Mouse (Mus musculus): Measurements from ENCODE around the gene Ttc6. TPM values are rescaled to one million over a fixed set of nuclear protein-coding genes. Genes with fewer than 3 reads are reported as not detected.
A peak's percentile ranks its signal among the peaks of the same experiment; 100 is the strongest.

Ttc6 gene
- polyA plus RNA-seq, 1 experiment = not detected

DNA sequence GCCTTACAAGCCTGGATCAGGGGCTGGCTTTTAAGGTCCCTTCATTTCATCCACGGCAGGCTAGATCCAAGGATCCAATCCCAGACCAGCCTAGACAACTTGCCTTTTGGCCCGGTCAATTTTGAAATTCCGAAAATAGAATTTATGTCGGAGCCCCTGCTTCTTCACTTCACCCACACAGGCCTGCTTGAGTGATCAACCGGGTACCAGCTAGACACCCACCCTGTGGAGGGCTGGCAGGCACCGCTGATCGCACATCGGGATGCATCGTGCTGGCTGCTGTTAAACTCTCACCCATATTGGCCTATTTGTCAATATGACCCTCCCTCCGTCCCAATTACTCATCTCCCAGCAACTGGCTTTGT, 20.3 kb upstream of the Ttc6 start:
- Histone ChIP-seq H3K4me1 (ENCODE audit: control insufficient read depth) (no peaks in the 10 kb centered on the region; the same call in 1 of the 2 replicates), H3K27me3 (ENCODE audit: control insufficient read depth) (peaks cover 100% of the 10 kb centered on the region), H3K36me3 (ENCODE audit: control insufficient read depth) (no peaks in the 10 kb centered on the region), H3K9me3 (ENCODE audit: control insufficient read depth, low read length) (peaks cover 4% of the 10 kb centered on the region; the same call in 1 of the 2 replicates), H3K4me3 (replicated peaks) (no peak overlapping the region)
- no peak for TF ChIP-seq TAL1 (IDR thresholded peaks at IDR 0.05; ENCODE audit: low read length)
- TF ChIP-seq GATA1 (IDR thresholded peaks at IDR 0.05; ENCODE audit: low read length) = no peak

DNA sequence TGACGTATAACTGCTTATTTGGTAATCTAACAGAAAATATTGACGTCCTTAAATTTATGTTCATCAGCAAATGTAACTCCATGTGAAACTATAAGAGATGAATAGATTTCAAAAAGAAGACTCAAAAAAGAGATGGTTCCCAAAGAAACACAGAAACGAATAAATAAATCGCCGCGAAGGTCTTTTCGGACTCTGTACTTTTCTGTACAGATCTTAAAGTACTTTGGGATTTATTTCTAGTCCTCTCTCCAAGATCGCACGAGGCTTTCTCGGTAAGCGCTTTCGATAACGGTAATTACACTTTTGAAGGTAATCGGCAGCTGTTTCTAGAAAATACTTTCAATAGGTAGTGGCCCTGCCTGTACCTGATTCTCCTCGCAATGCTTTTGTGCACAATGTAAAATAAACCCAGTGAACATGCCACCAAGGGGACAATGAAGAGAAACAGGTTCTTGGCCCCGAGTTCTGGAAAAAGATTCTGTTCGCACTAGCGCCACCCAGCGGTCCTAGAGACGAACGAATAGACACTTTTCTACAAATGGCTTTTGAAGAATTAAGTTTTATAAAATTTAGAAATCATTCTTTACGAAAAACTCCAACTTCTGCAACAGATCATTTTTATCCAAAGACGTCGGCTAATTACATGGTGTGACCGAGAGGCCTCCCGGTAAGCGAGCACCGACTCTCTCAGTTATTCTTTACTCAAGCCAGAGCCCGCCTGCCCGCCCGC, 19.1 kb upstream of the Ttc6 start:
- peak overlapping the region; percentile 52 for H3K4me3 ChIP-seq (replicated peaks)
- peaks cover 100% of the 10 kb centered on the region for H3K27me3 ChIP-seq (ENCODE audit: control insufficient read depth)
- H3K36me3 ChIP-seq (ENCODE audit: control insufficient read depth) = no peaks in the 10 kb centered on the region
- no peak for TF ChIP-seq TAL1 (IDR thresholded peaks at IDR 0.05; ENCODE audit: low read length)
- no peak for TF ChIP-seq GATA1 (IDR thresholded peaks at IDR 0.05; ENCODE audit: low read length)
- peaks cover 2% of the 10 kb centered on the region; the same call in 1 of the 2 replicates for H3K9me3 ChIP-seq (ENCODE audit: control insufficient read depth, low read length)
- no peaks in the 10 kb centered on the region; the same call in 1 of the 2 replicates for H3K4me1 ChIP-seq (ENCODE audit: control insufficient read depth)

DNA sequence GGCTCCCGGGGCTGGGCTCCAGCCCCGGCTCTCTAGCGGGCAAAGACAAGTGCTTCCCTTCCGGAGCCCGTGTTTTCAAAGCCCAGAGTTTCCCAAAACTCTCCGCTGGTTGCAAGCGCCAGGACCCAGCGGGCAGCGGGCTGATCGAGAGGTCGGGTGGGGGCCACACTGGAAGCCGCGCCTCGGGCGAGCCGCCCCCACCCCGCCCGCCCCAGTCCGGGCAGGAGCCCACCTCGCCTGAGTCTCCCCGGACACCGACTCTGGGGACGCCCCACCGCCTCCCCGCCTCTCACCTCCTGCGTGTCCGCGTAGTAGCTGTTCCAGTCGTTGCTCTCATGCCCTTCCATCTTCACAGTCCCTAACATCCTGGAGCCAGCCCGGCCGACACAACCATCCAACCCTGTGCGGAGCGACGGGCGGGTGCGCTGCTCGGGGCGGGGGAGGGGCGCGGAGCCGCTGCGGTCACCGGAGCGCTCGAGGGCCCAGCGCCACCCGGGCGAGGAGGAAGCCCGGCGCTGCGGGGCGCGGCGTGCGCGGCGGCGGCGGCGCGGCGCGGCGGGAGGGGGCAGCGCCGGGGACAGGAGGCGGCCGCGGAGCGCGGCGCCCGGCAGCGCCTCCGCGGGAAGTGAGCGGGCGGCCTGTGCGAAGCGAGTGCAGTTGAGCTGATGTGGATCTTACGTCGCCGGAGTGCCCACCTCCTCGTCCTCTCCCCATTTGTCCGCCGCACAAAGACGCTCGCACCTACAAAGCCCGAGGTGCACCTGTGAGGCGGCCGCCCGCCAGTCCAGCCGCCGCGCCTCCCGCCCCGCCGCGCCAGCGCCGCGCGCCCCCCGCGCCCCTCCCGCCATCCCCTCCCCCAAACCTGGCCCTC, 18.3 kb upstream of the Ttc6 start:
- Histone ChIP-seq H3K4me1 (ENCODE audit: control insufficient read depth) (no peaks in the 10 kb centered on the region; the same call in 1 of the 2 replicates), H3K9me3 (ENCODE audit: control insufficient read depth, low read length) (peaks cover 2% of the 10 kb centered on the region; the same call in 1 of the 2 replicates), H3K36me3 (ENCODE audit: control insufficient read depth) (no peaks in the 10 kb centered on the region), H3K27me3 (ENCODE audit: control insufficient read depth) (peaks cover 100% of the 10 kb centered on the region), H3K4me3 (replicated peaks) (peak overlapping the region; percentile 52)
- TF ChIP-seq TAL1 (IDR thresholded peaks at IDR 0.05; ENCODE audit: low read length) (no peak), GATA1 (IDR thresholded peaks at IDR 0.05; ENCODE audit: low read length) (no peak)

- no peaks in the 10 kb centered on the region; the same call in 1 of the 2 replicates for H3K4me1 ChIP-seq (ENCODE audit: control insufficient read depth)
- H3K9me3 ChIP-seq (ENCODE audit: control insufficient read depth, low read length) = peaks cover 2% of the 10 kb centered on the region; the same call in 1 of the 2 replicates
- peak within 1 kb of the TSS; percentile 28 for H3K4me3 ChIP-seq (replicated peaks)
- H3K36me3 ChIP-seq (ENCODE audit: control insufficient read depth) = no peaks in the 10 kb centered on the region
- H3K27me3 ChIP-seq (ENCODE audit: control insufficient read depth) = peaks cover 100% of the 10 kb centered on the region
- TF ChIP-seq GATA1 (IDR thresholded peaks at IDR 0.05; ENCODE audit: low read length) = no peak
- TF ChIP-seq TAL1 (IDR thresholded peaks at IDR 0.05; ENCODE audit: low read length) = no peak
Observed at GRCm38 (mm10) chr12:57546415-57547201, 17.3 kb upstream of the Ttc6 start, which contains the start of gene Foxa1. Foxa1 (minus strand) TSS chr12:57546916.

- TF ChIP-seq GATA1 (IDR thresholded peaks at IDR 0.05; ENCODE audit: low read length) (no peak), TAL1 (IDR thresholded peaks at IDR 0.05; ENCODE audit: low read length) (no peak)
- no peaks in the 10 kb centered on the region for H3K36me3 ChIP-seq (ENCODE audit: control insufficient read depth)
- no peaks in the 10 kb centered on the region for H3K9me3 ChIP-seq (ENCODE audit: control insufficient read depth, low read length)
- H3K27me3 ChIP-seq (ENCODE audit: control insufficient read depth) = peaks cover 100% of the 10 kb centered on the region
- no peak overlapping the region for H3K4me3 ChIP-seq (replicated peaks)
- no peaks in the 10 kb centered on the region; the same call in 1 of the 2 replicates for H3K4me1 ChIP-seq (ENCODE audit: control insufficient read depth)
Observed at GRCm38 (mm10) chr12:57547890-57548289, 16.0 kb upstream of the Ttc6 start.

GRCm38 (mm10) chr12:57548352-57548980, 15.4 kb upstream of the Ttc6 start:
- Histone ChIP-seq H3K27me3 (ENCODE audit: control insufficient read depth) (peaks cover 100% of the 10 kb centered on the region), H3K36me3 (ENCODE audit: control insufficient read depth) (no peaks in the 10 kb centered on the region), H3K4me1 (ENCODE audit: control insufficient read depth) (no peaks in the 10 kb centered on the region; the same call in 1 of the 2 replicates), H3K4me3 (replicated peaks) (no peak overlapping the region), H3K9me3 (ENCODE audit: control insufficient read depth, low read length) (no peaks in the 10 kb centered on the region)
- TF ChIP-seq TAL1 (IDR thresholded peaks at IDR 0.05; ENCODE audit: low read length) (no peak), GATA1 (IDR thresholded peaks at IDR 0.05; ENCODE audit: low read length) (no peak)

GRCm38 (mm10) chr12:57548981-57549666, 14.8 kb upstream of the Ttc6 start:
- no peaks in the 10 kb centered on the region; the same call in 1 of the 2 replicates for H3K4me1 ChIP-seq (ENCODE audit: control insufficient read depth)
- TF ChIP-seq TAL1 (IDR thresholded peaks at IDR 0.05; ENCODE audit: low read length) (no peak), GATA1 (IDR thresholded peaks at IDR 0.05; ENCODE audit: low read length) (no peak)
- no peaks in the 10 kb centered on the region for H3K36me3 ChIP-seq (ENCODE audit: control insufficient read depth)
- H3K4me3 ChIP-seq (replicated peaks) = no peak overlapping the region
- no peaks in the 10 kb centered on the region for H3K9me3 ChIP-seq (ENCODE audit: control insufficient read depth, low read length)
- peaks cover 98% of the 10 kb centered on the region for H3K27me3 ChIP-seq (ENCODE audit: control insufficient read depth)

All from erythroblast, embryonic 14.5 days (primary cell).